Mouse (Mus musculus): ENCODE measurements at regions not wholly inside any gene's neighbourhood (a gene's known extent, or its start where the extent isn't known, plus 50 kb on each side); places are given as distances from the start of the nearest gene placed in this dataset.
A peak's percentile ranks its signal among the peaks of the same experiment; 100 is the strongest.

DNA sequence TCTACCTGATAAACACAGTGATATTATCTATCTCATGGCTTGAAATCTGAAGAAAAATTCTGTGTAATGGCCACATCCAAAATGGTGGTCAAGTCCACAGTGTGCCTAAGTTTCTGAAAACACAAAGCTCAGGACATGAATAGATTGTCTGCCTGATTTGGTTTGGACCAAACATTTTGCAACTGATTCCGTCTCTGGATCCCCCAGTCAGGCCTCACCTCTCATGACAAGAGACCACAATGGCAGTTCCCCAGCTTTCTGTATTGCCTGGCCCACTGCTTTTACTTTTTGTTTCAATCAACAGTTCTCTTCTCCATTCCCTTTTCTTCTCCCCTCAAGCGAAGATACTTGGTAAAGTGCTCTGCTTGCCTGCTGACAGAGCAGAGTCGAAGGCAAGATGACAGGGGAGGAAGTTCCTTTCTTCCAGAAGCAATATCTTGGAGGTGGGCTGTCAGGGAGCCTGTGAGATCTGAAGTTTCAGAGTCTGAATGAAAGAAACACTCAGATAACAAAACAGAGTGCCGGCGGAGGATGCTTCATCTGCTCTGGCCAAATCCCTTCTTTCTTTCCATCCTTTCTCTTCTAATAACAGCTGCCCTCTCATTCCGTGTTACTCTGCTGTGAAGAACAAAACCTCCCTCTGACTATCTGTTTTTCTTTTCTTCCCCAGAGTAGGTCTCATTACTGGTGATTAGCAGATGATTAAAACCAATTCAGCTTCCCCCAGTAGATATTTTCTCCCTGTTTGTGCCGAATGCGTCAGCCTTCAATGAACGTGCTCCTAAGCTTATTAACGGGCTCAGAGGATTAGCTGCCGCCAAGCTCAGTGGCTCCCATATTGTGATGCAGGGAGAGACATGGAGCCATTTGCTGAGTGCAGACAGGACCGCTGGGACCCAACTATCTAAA lies 360.7 kb downstream of the Tmem182 start:
- Histone ChIP-seq H3K9me3 (no peaks in the 10 kb centered on the region), H3K9ac (replicated peaks) (no peak overlapping the region), H3K4me3 (no peak overlapping the region), H3K27ac (replicated peaks) (peak overlapping the region; percentile 86), H3K27me3 (no peaks in the 10 kb centered on the region), H3K4me2 (replicated peaks) (peak overlapping the region; percentile 24; the same call in 1 of the 2 replicates), H3K36me3 (no peaks in the 10 kb centered on the region), H3K4me1 (peaks cover 15% of the 10 kb centered on the region)
- ATAC-seq (replicated peaks): peak; percentile 91
- 4% methylated on average over 12 of the region's 12 CpGs for whole genome bisulfite sequencing

DNA sequence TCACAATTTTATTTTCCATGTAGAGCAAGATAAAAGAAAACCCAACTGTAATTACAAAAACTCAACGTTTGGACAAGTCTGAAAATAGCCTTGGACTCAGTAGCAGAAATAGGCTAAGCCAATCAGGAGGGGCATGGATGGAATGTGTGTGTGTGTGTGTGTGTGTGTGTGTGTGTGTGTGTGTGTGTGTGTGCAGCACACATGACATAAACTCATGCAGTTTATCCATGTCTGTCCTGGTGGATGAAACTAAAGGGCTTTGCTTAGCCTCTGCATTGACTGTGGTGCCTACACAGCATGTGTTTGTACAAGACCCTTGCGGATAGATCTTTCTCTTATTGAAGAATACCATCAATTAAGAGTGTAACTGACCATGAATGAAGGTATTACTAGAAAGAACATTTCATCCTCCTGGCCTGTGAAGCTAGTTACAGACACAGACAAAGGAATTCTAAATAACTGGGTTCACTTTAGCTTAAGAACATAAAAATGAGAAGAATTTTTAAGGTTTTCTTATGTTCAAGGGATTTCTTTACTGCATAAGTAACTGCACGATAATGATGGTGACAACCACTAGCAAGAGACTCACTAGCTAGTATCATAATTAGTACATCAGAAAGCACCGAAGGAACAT lies 361.5 kb downstream of the Tmem182 start:
- Histone ChIP-seq H3K9ac (replicated peaks) (no peak overlapping the region), H3K9me3 (no peaks in the 10 kb centered on the region), H3K36me3 (no peaks in the 10 kb centered on the region), H3K4me2 (replicated peaks) (peak overlapping the region; percentile 24; the same call in 1 of the 2 replicates), H3K4me1 (peaks cover 15% of the 10 kb centered on the region), H3K4me3 (no peak overlapping the region), H3K27me3 (no peaks in the 10 kb centered on the region), H3K27ac (replicated peaks) (peak overlapping the region; percentile 86)
- WGBS: 17% methylated on average over 4 of the region's 4 CpGs
- ATAC-seq (replicated peaks): peak; percentile 67

DNA sequence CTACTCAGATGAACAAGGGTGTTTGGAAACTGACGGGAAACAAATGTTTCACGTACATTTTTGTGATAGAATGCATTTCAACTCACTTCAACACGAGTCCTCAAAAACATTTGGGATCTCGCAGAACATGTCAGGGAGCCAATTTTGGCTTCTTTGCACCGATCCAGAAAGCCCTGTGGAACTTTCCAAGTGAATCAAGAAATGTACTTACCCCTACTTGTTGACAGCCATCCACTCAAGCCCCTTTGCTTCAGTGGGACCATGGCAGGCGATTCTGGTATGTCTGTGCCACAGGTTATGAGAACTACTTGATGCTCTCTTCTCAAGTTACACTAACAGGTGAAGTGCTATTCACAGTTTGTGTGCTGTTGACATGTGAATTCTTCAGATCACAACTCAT lies 381.6 kb downstream of the Tmem182 start:
- no peaks in the 10 kb centered on the region for H3K4me1 ChIP-seq
- H3K9ac ChIP-seq (replicated peaks): no peak overlapping the region
- H3K4me2 ChIP-seq (replicated peaks): no peak overlapping the region
- ATAC-seq (replicated peaks): no peak
- no peak overlapping the region for H3K4me3 ChIP-seq
- no peaks in the 10 kb centered on the region for H3K27me3 ChIP-seq
- no peaks in the 10 kb centered on the region for H3K9me3 ChIP-seq
- whole genome bisulfite sequencing: 88% methylated on average over 6 of the region's 6 CpGs
- H3K27ac ChIP-seq (replicated peaks): no peak overlapping the region
- no peaks in the 10 kb centered on the region for H3K36me3 ChIP-seq

DNA sequence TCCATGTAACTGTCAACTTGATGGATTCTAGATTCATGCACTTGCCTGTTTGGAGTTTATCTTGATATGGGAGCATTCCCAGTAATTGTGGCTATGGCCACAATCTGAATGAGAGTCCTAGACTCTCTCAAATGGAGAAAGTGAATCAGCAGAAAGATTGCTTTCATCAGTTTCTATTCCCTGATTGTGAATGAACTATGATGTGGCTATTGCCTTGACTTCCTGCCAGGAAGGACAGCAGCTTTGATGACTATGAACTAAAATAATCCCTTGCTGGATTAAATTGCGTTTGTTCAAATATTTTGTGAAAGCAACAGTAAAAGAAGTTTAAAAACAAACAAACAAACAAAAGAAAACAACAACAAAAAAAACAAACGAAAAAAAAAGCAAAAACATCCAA lies 407.5 kb downstream of the Tmem182 start:
- 76% methylated on average over 2 of the region's 2 CpGs for WGBS
- Histone ChIP-seq H3K27ac (replicated peaks) (no peak overlapping the region), H3K9ac (replicated peaks) (no peak overlapping the region), H3K4me2 (replicated peaks) (no peak overlapping the region), H3K36me3 (no peaks in the 10 kb centered on the region), H3K4me1 (no peaks in the 10 kb centered on the region), H3K9me3 (no peaks in the 10 kb centered on the region), H3K27me3 (no peaks in the 10 kb centered on the region), H3K4me3 (no peak overlapping the region)
- ATAC-seq (replicated peaks): no peak

DNA sequence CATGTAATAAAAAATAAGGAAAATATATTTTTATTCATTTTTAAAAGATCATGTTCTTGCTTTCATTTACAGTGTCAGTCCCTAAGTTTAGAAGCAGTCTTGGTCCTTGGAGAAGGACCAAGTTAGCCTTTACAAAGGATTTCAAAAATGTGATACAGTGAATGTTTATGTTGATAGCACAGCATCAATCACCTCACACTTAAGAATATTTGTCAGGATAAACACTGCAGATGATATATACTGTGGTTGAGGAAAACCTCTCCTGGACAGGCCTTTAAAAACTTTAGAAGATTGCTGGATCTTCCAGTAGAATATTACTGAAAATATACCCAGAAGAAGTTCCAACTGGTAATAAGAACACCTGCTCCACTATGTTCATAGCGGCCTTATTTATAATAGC lies 420.4 kb downstream of the Tmem182 start:
- 88% methylated on average over 1 of the region's 1 CpGs for WGBS
- Histone ChIP-seq H3K4me1 (no peaks in the 10 kb centered on the region), H3K4me3 (no peak overlapping the region)

DNA sequence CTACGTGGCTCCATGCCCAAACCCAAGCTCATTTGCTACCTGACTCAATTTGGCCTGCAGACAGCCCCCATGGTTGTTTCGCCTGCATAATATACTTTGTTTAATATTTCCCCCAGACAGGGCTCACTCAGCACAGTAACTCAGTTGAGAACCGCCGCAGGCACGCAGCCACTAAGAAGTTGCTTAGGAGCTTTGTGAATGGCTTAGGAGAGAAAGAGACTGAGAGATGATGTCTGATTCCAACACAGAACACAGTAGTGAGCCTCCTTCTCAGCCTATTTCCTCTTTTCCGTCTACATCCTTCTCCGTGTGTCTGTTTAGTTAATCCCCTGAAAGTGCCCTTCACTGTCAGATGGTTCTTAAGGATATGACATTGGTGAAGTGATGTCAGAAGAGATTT lies 429.9 kb downstream of the Tmem182 start:
- H3K4me3 ChIP-seq: no peak overlapping the region
- WGBS: 64% methylated on average over 7 of the region's 7 CpGs
- ATAC-seq (replicated peaks): no peak

More for the DNA sequence above, 420.4 kb downstream of the Tmem182 start:
- Histone ChIP-seq H3K9me3 (no peaks in the 10 kb centered on the region), H3K27ac (replicated peaks) (no peak overlapping the region), H3K4me2 (replicated peaks) (no peak overlapping the region), H3K9ac (replicated peaks) (no peak overlapping the region), H3K27me3 (no peaks in the 10 kb centered on the region), H3K36me3 (no peaks in the 10 kb centered on the region)
- no peak for ATAC-seq (replicated peaks)

DNA sequence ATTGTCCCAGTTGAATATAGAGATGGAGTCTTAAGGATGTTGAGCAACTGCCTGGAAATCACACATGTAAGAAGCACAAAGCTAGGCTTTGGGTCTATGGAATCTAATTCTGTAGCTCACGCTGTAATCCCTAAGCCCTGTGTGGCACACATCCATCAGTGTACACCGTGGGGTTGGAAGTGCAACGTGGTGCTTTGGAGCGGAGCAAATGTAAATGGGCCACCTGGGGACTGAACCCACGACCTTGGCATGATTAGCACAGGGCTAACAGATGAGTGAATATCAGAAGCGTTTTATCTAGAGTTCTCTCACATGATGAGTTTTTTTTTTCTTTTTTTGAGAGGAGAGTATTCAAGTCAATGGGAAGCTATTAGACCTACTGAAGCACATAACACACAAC lies 437.6 kb downstream of the Tmem182 start:
- Histone ChIP-seq H3K4me3 (no peak overlapping the region), H3K4me1 (no peaks in the 10 kb centered on the region), H3K36me3 (no peaks in the 10 kb centered on the region), H3K27ac (replicated peaks) (no peak overlapping the region), H3K9me3 (no peaks in the 10 kb centered on the region), H3K27me3 (no peaks in the 10 kb centered on the region), H3K4me2 (replicated peaks) (no peak overlapping the region), H3K9ac (replicated peaks) (no peak overlapping the region)
- 57% methylated on average over 6 of the region's 6 CpGs for WGBS
- no peak for ATAC-seq (replicated peaks)

More for the DNA sequence above, 429.9 kb downstream of the Tmem182 start:
- Histone ChIP-seq H3K9me3 (no peaks in the 10 kb centered on the region), H3K27ac (replicated peaks) (no peak overlapping the region), H3K4me1 (no peaks in the 10 kb centered on the region), H3K27me3 (no peaks in the 10 kb centered on the region), H3K36me3 (no peaks in the 10 kb centered on the region), H3K4me2 (replicated peaks) (no peak overlapping the region), H3K9ac (replicated peaks) (no peak overlapping the region)

DNA sequence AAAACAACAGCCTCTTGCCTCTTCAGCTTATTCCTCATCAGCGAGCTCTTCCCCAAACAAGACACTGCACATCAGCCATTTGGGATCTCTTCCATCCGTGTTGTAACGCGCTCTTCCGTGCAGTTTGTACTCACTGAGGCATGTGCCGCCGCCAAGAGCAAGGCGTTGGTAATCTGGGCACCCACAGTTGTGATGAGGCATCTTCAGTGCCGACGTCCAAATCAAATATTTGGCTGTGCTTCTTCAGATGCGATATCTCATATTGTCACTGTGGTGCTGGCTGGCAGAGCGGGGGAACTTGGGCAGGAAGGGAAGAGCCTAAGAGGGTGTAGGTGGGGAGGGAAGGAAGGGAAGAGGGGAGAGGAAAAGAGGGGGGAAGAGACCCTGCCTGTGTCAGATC lies 439.2 kb downstream of the Tmem182 start:
- peak; percentile 58 for ATAC-seq (replicated peaks)

DNA sequence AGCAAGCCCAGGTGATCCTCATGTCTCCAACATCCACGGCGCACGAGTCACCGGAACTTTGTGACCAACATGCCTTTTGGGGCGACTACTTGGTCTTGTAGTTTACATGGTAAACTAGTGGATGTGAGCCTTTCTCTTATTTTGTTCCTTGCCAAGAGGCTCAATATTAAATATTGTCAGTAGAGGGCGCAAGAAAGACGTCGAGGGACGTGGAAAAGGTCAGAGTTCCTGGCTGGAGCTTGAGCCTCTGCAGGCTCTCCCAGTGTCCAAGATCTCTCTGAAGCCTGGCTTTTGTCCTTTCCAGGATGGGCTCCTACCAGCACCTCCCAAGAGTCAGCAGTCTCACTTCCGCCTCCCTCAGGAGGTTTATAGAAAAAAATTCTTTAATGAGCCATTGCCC lies 458.8 kb downstream of the Tmem182 start:
- no peaks in the 10 kb centered on the region for H3K9me3 ChIP-seq
- no peaks in the 10 kb centered on the region for H3K4me1 ChIP-seq
- ATAC-seq (replicated peaks): no peak
- H3K27me3 ChIP-seq: no peaks in the 10 kb centered on the region
- H3K27ac ChIP-seq (replicated peaks): no peak overlapping the region
- H3K4me2 ChIP-seq (replicated peaks): no peak overlapping the region
- no peak overlapping the region for H3K9ac ChIP-seq (replicated peaks)
- 36% methylated on average over 10 of the region's 10 CpGs for WGBS
- H3K4me3 ChIP-seq: no peak overlapping the region
- no peaks in the 10 kb centered on the region for H3K36me3 ChIP-seq

More for the DNA sequence above, 439.2 kb downstream of the Tmem182 start:
- 80% methylated on average over 12 of the region's 12 CpGs for WGBS
- Histone ChIP-seq H3K27me3 (no peaks in the 10 kb centered on the region), H3K36me3 (no peaks in the 10 kb centered on the region), H3K27ac (replicated peaks) (no peak overlapping the region), H3K4me2 (replicated peaks) (no peak overlapping the region), H3K9ac (replicated peaks) (no peak overlapping the region), H3K4me3 (no peak overlapping the region), H3K9me3 (no peaks in the 10 kb centered on the region), H3K4me1 (no peaks in the 10 kb centered on the region)

DNA sequence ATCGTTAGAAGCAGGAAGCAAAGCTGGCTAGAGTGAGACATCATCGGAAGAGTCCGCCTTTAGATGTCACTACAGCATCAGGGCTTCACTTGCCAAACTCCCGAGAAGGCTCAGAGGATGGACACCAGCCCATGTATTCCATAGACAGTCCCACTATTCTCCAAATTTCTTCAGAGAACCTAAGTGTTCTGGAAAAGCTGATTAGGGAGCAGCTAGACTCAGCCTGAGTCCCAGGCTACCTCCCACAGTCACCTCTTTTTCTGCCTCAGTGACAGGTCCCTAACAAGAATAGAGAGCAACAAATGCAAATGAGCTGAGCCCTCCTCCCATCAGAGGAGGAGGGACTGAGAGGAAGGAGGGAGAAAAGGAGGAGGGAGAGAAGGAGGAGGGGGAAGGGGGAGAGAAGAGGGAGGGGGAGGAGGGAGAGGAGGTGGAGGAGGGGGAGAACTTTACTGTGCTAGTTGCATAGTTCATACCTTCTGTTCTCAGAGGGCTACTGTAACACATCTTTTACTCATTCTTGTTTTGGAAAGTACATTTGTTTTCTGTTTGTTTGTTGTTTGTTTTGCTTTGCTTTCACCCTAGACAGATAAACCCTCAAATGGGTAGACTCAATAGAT lies 465.8 kb downstream of the Tmem182 start:
- ATAC-seq (replicated peaks): peak; percentile 42
- WGBS: 5% methylated on average over 4 of the region's 4 CpGs
- Histone ChIP-seq H3K4me3 (no peak overlapping the region), H3K27ac (replicated peaks) (peak overlapping the region; percentile 62), H3K27me3 (no peaks in the 10 kb centered on the region), H3K36me3 (no peaks in the 10 kb centered on the region), H3K4me1 (peaks cover 48% of the 10 kb centered on the region), H3K9ac (replicated peaks) (no peak overlapping the region), H3K9me3 (no peaks in the 10 kb centered on the region), H3K4me2 (replicated peaks) (0 out of 2 replicates have a peak overlapping the region, but pooled peaks have one; percentile 5)

DNA sequence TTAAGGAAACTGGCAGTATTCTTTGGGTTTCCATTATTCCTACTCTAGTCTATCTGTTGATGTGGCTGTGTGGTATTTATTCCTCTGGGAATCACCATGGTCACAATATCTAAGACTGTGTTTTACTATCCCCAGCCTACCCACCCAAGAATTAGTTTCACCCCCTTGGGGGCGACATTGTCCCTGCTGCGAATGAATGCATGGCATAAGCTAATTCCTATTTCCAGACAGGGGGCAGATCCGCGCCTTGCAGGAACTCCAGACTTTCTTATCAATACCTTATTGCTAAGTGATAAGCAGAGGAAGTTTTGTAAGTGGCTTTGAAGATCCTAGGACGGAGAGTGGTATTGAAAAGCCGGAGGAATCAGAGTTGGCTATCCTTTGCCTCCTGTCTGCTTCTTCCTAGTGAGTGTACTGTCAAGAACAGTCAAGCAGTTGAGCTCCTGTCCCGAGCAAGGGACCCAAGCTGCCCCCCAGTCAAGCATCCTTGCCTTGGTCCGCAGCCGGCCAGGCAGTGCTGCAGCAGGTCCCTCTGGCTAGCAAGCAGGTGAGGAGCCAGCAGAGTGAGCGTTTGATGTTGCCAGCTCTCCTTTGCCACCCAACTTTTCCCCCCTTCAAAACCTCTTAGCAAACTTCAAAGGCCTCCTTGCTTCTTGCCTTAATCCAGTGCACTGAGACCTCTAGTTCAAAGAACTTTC lies 469.3 kb downstream of the Tmem182 start:
- peaks cover 54% of the 10 kb centered on the region for H3K4me1 ChIP-seq
- H3K27me3 ChIP-seq: no peaks in the 10 kb centered on the region
- H3K4me3 ChIP-seq: peak overlapping the region; percentile 17
- 2% methylated on average over 10 of the region's 10 CpGs for WGBS
- H3K4me2 ChIP-seq (replicated peaks): peak overlapping the region; percentile 34
- peak; percentile 48 for ATAC-seq (replicated peaks)
- H3K27ac ChIP-seq (replicated peaks): peak overlapping the region; percentile 81
- peak overlapping the region; percentile 24; the same call in 1 of the 2 replicates for H3K9ac ChIP-seq (replicated peaks)
- no peaks in the 10 kb centered on the region for H3K36me3 ChIP-seq
- no peaks in the 10 kb centered on the region for H3K9me3 ChIP-seq

Data from forebrain, embryonic 15.5 days (tissue).